Mouse (Mus musculus) erythroblast, embryonic 14.5 days (primary cell): ENCODE measurements around the gene Dlg2.

Experiments used
- GATA1 ChIP-seq: IDR thresholded peaks from 2 replicates; pipeline ENCODE4 v1.6.1; 2012; ENCODE audit warnings: low read length, inconsistent platforms, mixed read lengths
- TAL1 ChIP-seq: IDR thresholded peaks from 3 replicates; pipeline ENCODE4 v1.6.1; 2012; ENCODE audit warnings: low read length, inconsistent platforms, mixed read lengths

GRCm38 (mm10) chr7:92247594-92247993, 1771.1 kb downstream of the Dlg2 start:
- TF ChIP-seq GATA1 (no peak), TAL1 (no peak)
